Mouse (Mus musculus): ENCODE measurements around the gene Coq4.

The Coq4 gene

GRCm38 (mm10) chr2:29846911-29847310, 59.6 kb downstream of the Coq4 start:
- DNase-seq (ENCODE audit: low spot score) = no peak
